Mouse (Mus musculus) neural tube, embryonic 11.5 days (tissue): ENCODE measurements at regions not wholly inside any gene's neighbourhood (a gene's known extent, or its start where the extent isn't known, plus 50 kb on each side); places are given as distances from the start of the nearest gene placed in this dataset.

Source experiments
- ATAC-seq: fragments of 200-750 bp; cut with Nextera tagmentation; 2 replicates; pipeline ENCODE4 v1.8.0; 2017; ENCODE audit warnings: moderate number of reproducible peaks, mild to moderate bottlenecking, moderate TSS enrichment, moderate library complexity; ENCODE audit not compliant: insufficient read depth, low FRiP score, low TSS enrichment
- DNase-seq: peaks from one replicate; pipeline ENCODE4 v3.0.0-alpha.2; 2015; ENCODE audit warnings: low spot score
- H3K27ac ChIP-seq: fragments of 300-500 bp; sonication (generic); 2 replicates; pipeline ENCODE4 v1.5.1; 2014; ENCODE audit warnings: low read depth, mild to moderate bottlenecking, low read length
- H3K27me3 ChIP-seq: fragments of 300-500 bp; sonication (generic); 2 replicates; pipeline ENCODE4 v1.6.1; 2014; ENCODE audit warnings: mild to moderate bottlenecking, low read length, mixed read lengths; ENCODE audit not compliant: control insufficient read depth, insufficient read depth
- H3K36me3 ChIP-seq: fragments of 300-500 bp; sonication (generic); 2 replicates; pipeline ENCODE4 v1.6.1; 2014; ENCODE audit warnings: mild to moderate bottlenecking, low read length, moderate library complexity, mixed read lengths; ENCODE audit not compliant: control insufficient read depth, insufficient read depth
- H3K4me1 ChIP-seq: fragments of 300-500 bp; sonication (generic); 2 replicates; pipeline ENCODE4 v1.6.1; 2014; ENCODE audit warnings: low read length, mixed read lengths; ENCODE audit not compliant: control insufficient read depth, insufficient read depth
- H3K4me2 ChIP-seq: fragments of 300-500 bp; sonication (generic); 2 replicates; pipeline ENCODE4 v1.6.1; 2014; ENCODE audit warnings: low read depth, mild to moderate bottlenecking, moderate library complexity
- H3K4me3 ChIP-seq: fragments of 300-500 bp; sonication (generic); 2 replicates; pipeline ENCODE4 v1.5.1; 2014; ENCODE audit warnings: low read depth, low read length
- H3K9ac ChIP-seq: fragments of 300-500 bp; sonication (generic); 2 replicates; pipeline ENCODE4 v1.6.1; 2014; ENCODE audit warnings: mild to moderate bottlenecking, low read length
- H3K9me3 ChIP-seq: fragments of 300-500 bp; sonication (generic); 2 replicates; pipeline ENCODE4 v1.6.1; 2016; ENCODE audit warnings: low read length; ENCODE audit not compliant: control insufficient read depth
- WGBS: fragments of 180-500 bp; shearing (Covaris S2); extraction: QIAGEN DNeasy Blood & Tissue Kit; methylation state at CpG from one replicate; pipeline ENCODE4 v1.1.7; 2014; 5-methylcytosine and 5-hydroxymethylcytosine counted together

DNA sequence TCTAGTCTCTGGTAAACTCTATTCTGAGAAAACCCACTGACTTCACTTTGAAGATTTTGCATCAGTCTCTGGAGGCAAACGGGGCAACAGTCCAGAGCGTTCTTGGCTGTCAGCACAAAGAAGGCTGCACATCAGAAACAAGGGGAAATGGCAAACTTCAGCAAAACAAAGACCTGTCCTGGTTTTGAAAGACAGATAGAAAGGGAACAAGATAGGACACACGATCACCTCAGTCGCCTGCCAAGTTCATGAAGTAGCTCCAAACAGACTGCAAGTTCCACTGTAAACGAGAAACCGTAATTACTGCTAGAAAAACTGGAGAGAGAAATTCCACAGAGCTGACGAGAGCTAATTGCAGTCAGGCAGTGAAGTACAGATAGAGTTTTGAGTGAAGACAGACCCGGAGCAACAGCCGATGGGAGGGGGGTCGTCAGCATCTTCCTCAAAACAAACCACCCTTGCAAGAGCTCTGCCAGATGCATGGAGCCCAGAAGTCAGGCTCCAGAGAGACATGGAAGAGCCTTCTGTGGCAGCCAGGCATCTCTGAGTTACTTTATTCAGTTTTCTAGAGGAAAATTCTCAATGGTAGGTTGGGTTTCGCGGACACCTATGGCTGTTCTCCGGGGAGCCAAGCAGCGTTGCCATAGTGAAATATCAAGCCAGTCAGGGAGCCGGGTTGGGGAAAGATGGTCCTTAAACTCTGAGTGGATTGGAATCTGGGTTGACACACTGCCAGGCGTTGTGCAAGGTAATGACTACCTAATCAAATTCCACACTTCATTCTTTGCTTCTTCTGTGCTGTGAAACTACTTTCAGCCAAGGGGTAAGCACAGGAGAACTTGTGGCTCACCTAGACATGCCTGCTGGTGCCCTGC lies 558.8 kb upstream of the Map3k7 start:
- no peak overlapping the region for H3K27ac ChIP-seq
- no peaks in the 10 kb centered on the region for H3K9me3 ChIP-seq
- no peaks in the 10 kb centered on the region for H3K36me3 ChIP-seq
- H3K4me3 ChIP-seq = no peak overlapping the region
- no peaks in the 10 kb centered on the region for H3K4me1 ChIP-seq
- H3K4me2 ChIP-seq = no peak overlapping the region
- 76% methylated on average over 16 of the region's 16 CpGs for WGBS
- no peak for ATAC-seq
- H3K27me3 ChIP-seq = no peaks in the 10 kb centered on the region
- DNase-seq = no peak
- H3K9ac ChIP-seq = no peak overlapping the region

DNA sequence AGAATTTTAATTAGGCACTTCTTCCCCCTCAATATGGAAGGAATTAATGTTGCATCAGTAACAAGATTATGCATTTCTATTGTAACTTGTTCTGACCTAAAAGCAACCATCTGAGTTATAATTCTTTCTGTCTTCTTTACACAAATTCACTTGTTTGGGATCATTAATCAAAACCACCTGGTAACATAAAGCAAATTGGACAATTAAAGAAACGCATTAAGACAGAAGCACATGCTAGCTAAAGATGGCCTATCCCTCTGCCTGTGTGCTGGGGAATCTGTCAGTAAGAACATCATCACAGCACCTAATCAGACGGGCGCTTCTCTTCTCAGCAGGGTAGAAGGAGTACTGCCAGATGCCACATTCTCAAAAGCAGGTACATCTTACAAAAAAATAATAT lies 553.7 kb upstream of the Map3k7 start:
- Histone ChIP-seq H3K36me3 (no peaks in the 10 kb centered on the region), H3K4me3 (no peak overlapping the region), H3K4me1 (no peaks in the 10 kb centered on the region), H3K9ac (no peak overlapping the region), H3K27me3 (no peaks in the 10 kb centered on the region), H3K9me3 (no peaks in the 10 kb centered on the region), H3K4me2 (no peak overlapping the region), H3K27ac (no peak overlapping the region)
- ATAC-seq (no peak), DNase-seq (no peak)
- WGBS = 77% methylated on average over 3 of the region's 3 CpGs

DNA sequence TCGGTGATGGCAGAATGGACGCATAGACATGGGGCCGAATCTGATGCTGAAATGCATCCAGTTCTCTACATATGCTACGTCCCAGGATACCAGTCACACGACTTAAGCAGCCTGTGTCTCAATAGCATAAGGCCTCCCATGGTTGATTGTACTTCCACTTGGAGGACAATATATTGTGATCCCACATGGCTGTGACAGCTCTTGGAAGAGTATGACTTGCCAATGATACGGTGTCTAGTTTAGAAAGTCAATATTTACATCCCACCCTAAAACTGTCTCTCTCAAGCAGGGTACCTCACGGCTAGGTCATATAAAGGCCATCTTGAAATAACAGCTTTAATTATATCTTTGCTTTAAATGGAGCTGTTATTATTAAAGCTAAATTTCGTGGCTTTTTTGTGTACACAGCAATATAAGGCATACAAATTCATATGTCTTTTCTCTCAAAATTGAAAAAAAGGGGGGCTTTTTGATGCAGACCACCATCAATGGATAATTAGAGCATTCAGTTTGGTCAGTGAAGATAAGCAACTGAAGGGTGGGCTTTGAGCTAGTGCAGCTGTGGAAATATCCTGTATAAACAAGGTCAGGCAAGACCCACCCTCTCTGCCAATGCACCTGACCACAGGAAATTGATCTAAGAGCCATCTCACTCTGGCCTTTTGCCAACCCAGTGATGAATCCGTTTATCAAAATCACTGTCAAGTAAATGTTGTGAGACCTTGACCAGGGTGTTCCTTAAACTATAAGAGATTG lies 551.9 kb upstream of the Map3k7 start:
- Histone ChIP-seq H3K9me3 (no peaks in the 10 kb centered on the region), H3K27me3 (no peaks in the 10 kb centered on the region), H3K4me1 (no peaks in the 10 kb centered on the region), H3K4me2 (no peak overlapping the region), H3K36me3 (no peaks in the 10 kb centered on the region), H3K27ac (no peak overlapping the region), H3K4me3 (no peak overlapping the region), H3K9ac (no peak overlapping the region)
- DNase-seq = no peak
- WGBS = 81% methylated on average over 9 of the region's 9 CpGs
- no peak for ATAC-seq

DNA sequence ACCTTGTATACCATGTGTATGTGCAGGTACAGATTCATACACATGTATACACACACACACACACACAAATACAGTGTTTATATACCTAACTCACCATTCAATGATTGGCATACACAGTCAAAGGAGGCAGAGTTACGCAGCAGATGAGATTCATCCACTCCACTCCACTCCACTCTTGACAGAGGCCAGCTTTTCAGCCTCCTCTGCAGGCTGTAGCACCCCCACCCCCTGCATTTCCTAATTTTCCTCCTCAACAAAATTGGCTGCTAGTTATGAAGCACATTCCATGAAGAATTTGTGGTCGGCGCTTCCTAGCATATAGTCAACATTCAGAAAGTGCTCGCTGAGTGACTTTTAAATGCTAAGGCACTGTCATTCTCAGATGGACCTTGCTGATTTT lies 546.7 kb upstream of the Map3k7 start:
- Histone ChIP-seq H3K4me1 (no peaks in the 10 kb centered on the region), H3K4me3 (no peak overlapping the region), H3K36me3 (no peaks in the 10 kb centered on the region), H3K9ac (no peak overlapping the region), H3K4me2 (no peak overlapping the region), H3K27ac (no peak overlapping the region), H3K27me3 (no peaks in the 10 kb centered on the region), H3K9me3 (no peaks in the 10 kb centered on the region)
- DNase-seq (no peak), ATAC-seq (no peak)
- 91% methylated on average over 4 of the region's 4 CpGs for WGBS

DNA sequence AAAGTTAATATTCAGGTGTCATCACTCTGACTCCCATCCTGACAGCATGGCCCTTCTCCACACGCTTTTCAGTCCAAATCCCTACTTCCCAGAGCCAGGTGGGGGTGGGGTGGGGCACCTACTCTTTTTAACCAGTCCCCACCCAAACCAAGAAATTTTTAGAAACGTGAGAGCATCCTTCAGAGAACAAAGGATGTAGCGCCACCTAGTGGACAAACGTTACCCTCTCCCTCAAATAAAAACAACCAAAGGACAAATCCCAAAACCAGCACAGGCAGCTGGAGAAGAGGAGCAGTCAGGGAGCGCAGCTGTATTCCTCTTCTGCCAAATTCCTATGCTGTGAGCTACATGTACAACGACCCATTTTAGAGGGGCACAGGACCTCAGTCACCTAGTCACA lies 544.7 kb upstream of the Map3k7 start:
- H3K4me2 ChIP-seq = no peak overlapping the region
- no peaks in the 10 kb centered on the region for H3K4me1 ChIP-seq
- ATAC-seq (peak; percentile 35; the same call in 1 of the 2 replicates), DNase-seq (peak; percentile 66)
- 11% methylated on average over 6 of the region's 6 CpGs for WGBS
- no peaks in the 10 kb centered on the region for H3K36me3 ChIP-seq
- no peak overlapping the region for H3K4me3 ChIP-seq
- H3K9ac ChIP-seq = no peak overlapping the region
- H3K27ac ChIP-seq = no peak overlapping the region
- H3K9me3 ChIP-seq = no peaks in the 10 kb centered on the region
- no peaks in the 10 kb centered on the region for H3K27me3 ChIP-seq

DNA sequence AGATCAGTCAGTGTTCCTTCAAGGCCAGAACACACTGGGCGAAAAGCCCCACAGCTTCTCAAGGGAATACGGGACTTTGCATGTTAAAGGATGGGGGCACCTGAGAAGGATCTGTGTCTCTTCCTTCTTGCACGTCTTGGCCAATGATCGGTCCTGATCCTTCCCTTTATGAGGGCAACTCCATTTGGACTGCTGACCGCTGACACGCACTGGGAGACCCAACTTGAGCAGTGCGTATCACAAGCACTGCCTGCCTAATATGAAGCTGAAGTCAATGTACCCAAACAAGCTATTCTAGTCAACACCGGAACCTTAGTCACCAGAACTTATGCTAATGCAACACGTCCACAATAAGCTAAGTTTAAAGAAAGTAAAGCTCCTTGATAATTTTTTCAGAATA lies 543.7 kb upstream of the Map3k7 start:
- Histone ChIP-seq H3K27ac (no peak overlapping the region), H3K27me3 (no peaks in the 10 kb centered on the region), H3K9ac (no peak overlapping the region), H3K4me2 (no peak overlapping the region), H3K9me3 (no peaks in the 10 kb centered on the region), H3K36me3 (no peaks in the 10 kb centered on the region), H3K4me1 (no peaks in the 10 kb centered on the region), H3K4me3 (no peak overlapping the region)
- ATAC-seq (no peak), DNase-seq (no peak)
- WGBS = 85% methylated on average over 9 of the region's 9 CpGs

DNA sequence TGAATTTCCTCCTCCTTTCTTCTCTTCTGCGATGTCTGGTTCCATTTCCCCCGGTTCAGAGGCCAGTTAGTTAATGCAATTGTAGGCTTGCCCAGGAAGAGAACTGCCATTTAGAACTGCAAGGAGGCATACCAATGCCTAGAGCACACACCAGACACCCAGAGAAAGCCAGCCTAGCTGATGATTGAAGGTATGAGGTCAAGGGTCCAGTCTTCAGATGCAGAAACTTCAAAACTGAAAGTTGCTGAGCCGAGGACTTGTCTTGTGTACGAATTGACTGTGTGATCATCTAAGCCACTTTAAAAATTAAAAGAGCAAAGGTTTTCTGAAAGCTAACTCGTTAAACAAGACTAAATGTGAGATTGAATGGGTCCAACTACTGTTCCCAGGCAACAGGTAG lies 542.5 kb upstream of the Map3k7 start:
- H3K4me2 ChIP-seq = no peak overlapping the region
- H3K27me3 ChIP-seq = no peaks in the 10 kb centered on the region
- H3K4me1 ChIP-seq = no peaks in the 10 kb centered on the region
- DNase-seq (no peak), ATAC-seq (no peak)
- H3K36me3 ChIP-seq = no peaks in the 10 kb centered on the region
- H3K27ac ChIP-seq = no peak overlapping the region
- no peak overlapping the region for H3K9ac ChIP-seq
- H3K4me3 ChIP-seq = no peak overlapping the region
- WGBS = 85% methylated on average over 5 of the region's 5 CpGs
- no peaks in the 10 kb centered on the region for H3K9me3 ChIP-seq

DNA sequence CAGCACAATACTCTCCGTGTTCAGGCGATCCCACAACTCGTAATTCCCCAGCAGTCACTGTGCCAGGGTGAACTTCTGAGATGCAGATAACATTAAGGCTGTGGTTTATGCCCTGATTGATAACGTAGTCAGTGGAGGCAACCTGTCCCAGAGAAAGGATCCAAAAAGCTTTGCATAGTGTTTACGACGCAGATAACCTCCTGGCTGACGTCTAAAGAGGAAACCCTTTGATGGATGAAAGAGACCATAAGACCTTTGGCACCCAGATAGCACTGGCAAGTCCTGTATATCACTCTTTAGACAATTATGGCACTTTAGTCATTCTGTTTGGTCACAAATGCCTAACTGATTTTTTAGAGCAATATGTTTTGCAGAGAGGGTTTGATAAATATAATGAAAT lies 538.8 kb upstream of the Map3k7 start:
- DNase-seq = no peak
- no peak overlapping the region for H3K27ac ChIP-seq
- ATAC-seq = no peak
- H3K36me3 ChIP-seq = no peaks in the 10 kb centered on the region
- H3K9me3 ChIP-seq = no peaks in the 10 kb centered on the region
- whole genome bisulfite sequencing = 51% methylated on average over 7 of the region's 7 CpGs
- H3K27me3 ChIP-seq = no peaks in the 10 kb centered on the region
- no peak overlapping the region for H3K4me3 ChIP-seq
- no peaks in the 10 kb centered on the region for H3K4me1 ChIP-seq
- H3K4me2 ChIP-seq = no peak overlapping the region
- no peak overlapping the region for H3K9ac ChIP-seq

DNA sequence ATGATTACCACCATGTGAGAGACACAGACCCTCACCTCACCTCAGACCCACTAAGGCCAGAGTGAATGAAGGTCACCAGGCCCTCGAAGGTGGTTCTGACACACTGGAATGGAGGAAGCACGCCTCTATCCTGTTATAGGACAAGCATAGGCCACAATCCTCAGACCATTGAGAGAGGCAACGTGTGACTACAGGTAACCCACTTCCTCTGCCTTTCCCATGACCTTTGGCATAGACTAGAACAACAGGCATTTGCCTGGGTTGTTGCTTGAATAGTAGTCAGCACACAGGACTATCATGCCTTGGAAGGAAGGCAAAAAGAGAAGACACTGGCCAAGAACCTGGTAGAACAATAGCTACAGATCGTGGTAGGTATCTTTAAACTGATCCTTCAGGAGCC lies 538.2 kb upstream of the Map3k7 start:
- H3K36me3 ChIP-seq = no peaks in the 10 kb centered on the region
- H3K9me3 ChIP-seq = no peaks in the 10 kb centered on the region
- H3K9ac ChIP-seq = no peak overlapping the region
- no peak for DNase-seq
- no peaks in the 10 kb centered on the region for H3K27me3 ChIP-seq
- no peak overlapping the region for H3K4me3 ChIP-seq
- no peak overlapping the region for H3K27ac ChIP-seq
- 76% methylated on average over 4 of the region's 4 CpGs for WGBS
- no peak overlapping the region for H3K4me2 ChIP-seq
- no peaks in the 10 kb centered on the region for H3K4me1 ChIP-seq
- ATAC-seq = no peak
